Mouse (Mus musculus) neural tube, embryonic 15.5 days (tissue): ENCODE measurements around the gene Fto. TPM values are rescaled to one million over a fixed set of nuclear protein-coding genes. Genes with fewer than 3 reads are reported as not detected.

Experiments used
- ATAC-seq: fragments of 200-750 bp; cut with Nextera tagmentation; 2 replicates; pipeline ENCODE4 v1.8.0; 2017; ENCODE audit warnings: mild to moderate bottlenecking, moderate TSS enrichment, moderate library complexity; ENCODE audit not compliant: low FRiP score
- H3K27ac ChIP-seq: fragments of 300-500 bp; sonication (generic); replicated peaks from 2 replicates; pipeline ENCODE4 v1.5.1; 2015; ENCODE audit warnings: mild to moderate bottlenecking, inconsistent platforms
- H3K27me3 ChIP-seq: fragments of 300-500 bp; sonication (generic); replicated peaks from 2 replicates; pipeline ENCODE4 v1.6.1; 2015; ENCODE audit warnings: inconsistent platforms
- H3K36me3 ChIP-seq: fragments of 300-500 bp; sonication (generic); 2 replicates; pipeline ENCODE4 v1.6.1; 2015; ENCODE audit warnings: inconsistent platforms
- H3K4me1 ChIP-seq: fragments of 300-500 bp; sonication (generic); 2 replicates; pipeline ENCODE4 v1.6.1; 2015; ENCODE audit warnings: inconsistent platforms
- H3K4me2 ChIP-seq: fragments of 300-500 bp; sonication (generic); 2 replicates; pipeline ENCODE4 v1.6.1; 2015; ENCODE audit warnings: inconsistent platforms, mild to moderate bottlenecking, moderate library complexity
- H3K4me3 ChIP-seq: fragments of 300-500 bp; sonication (generic); replicated peaks from 2 replicates; pipeline ENCODE4 v1.5.1; 2015; ENCODE audit warnings: mild to moderate bottlenecking, inconsistent platforms
- H3K9ac ChIP-seq: fragments of 300-500 bp; sonication (generic); replicated peaks from 2 replicates; pipeline ENCODE4 v1.6.1; 2015; ENCODE audit warnings: mild to moderate bottlenecking, inconsistent platforms
- H3K9me3 ChIP-seq: fragments of 300-500 bp; sonication (generic); replicated peaks from 2 replicates; pipeline ENCODE4 v1.6.1; 2016; ENCODE audit warnings: inconsistent platforms
- WGBS: fragments of 180-500 bp; shearing (Covaris S2); methylation state at CpG from one replicate; pipeline ENCODE4 v1.1.7; 2015; ENCODE audit warnings: mixed read lengths; 5-methylcytosine and 5-hydroxymethylcytosine counted together
- polyA plus RNA-seq: library from polyadenylated mRNA; unstranded; fragments of >200 nt; fragmentation: Nextera tagmentation; extraction: Ambion mirVana; gene quantifications from 2 replicates; pipeline ENCODE4 v1.2.1, GENCODE M21; 2015

Gene Fto
- polyA plus RNA-seq, 1 experiment from 2014 or later, result 135 TPM

GRCm38 (mm10) chr8:91522201-91522600 lies 208.9 kb downstream of the Fto start:
- peaks cover 51% of the 10 kb centered on the region for H3K27me3 ChIP-seq
- WGBS, result 63% methylated on average over 12 of the region's 12 CpGs
- H3K4me1 ChIP-seq, result peaks cover 25% of the 10 kb centered on the region
- H3K4me2 ChIP-seq, result no peak overlapping the region
- H3K9ac ChIP-seq, result no peak overlapping the region
- no peaks in the 10 kb centered on the region for H3K36me3 ChIP-seq
- no peak overlapping the region for H3K4me3 ChIP-seq
- no peak for ATAC-seq
- H3K27ac ChIP-seq, result no peak overlapping the region
- H3K9me3 ChIP-seq, result no peaks in the 10 kb centered on the region

DNA sequence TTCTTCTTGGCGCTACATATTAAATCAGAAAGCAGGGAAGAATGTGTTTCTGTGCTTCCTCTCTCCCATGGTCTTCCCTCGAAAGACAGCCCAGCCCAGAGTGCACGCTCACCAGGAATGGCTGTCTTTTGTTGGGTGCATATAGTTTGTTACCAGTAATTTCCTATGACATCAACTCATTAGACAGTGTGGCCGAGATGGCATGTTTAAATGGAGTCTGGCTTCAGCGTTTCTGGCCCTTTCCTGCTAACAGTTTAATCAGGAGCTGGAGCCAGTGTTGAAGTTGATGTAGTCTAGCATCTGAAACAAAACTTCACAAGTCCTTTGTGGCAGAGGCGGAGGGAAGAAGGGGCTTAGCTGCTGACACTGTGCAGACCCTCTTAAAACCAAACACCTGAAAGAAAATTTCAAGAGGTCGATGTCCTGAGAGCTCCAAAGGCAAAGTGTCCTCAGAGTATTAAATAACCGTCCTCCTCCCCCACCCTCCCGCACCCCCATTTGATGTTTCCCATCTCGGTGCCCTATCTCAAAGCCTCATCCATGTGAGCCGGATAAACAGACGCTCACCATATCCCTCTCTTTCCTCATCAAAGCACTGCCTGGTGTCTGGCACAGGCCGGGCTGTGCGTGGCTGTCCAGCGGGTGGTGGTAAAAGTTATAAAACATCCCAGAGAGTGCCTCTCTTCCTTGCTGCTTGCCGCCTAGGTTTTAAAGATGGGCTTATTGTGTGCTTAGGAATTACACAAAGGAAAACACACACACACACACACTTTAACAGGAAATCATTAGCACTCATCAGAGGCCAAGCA lies 210.9 kb downstream of the Fto start:
- Histone ChIP-seq H3K4me3 (no peak overlapping the region), H3K27ac (no peak overlapping the region), H3K4me1 (peaks cover 13% of the 10 kb centered on the region; the same call in 1 of the 2 replicates), H3K4me2 (no peak overlapping the region), H3K27me3 (peaks cover 65% of the 10 kb centered on the region), H3K36me3 (no peaks in the 10 kb centered on the region), H3K9me3 (no peaks in the 10 kb centered on the region), H3K9ac (no peak overlapping the region)
- WGBS, result 41% methylated on average over 16 of the region's 16 CpGs
- no peak for ATAC-seq

GRCm38 (mm10) chr8:91524865-91525250 lies 211.5 kb downstream of the Fto start:
- H3K27me3 ChIP-seq, result peaks cover 68% of the 10 kb centered on the region
- 18% methylated on average over 4 of the region's 4 CpGs for WGBS

DNA sequence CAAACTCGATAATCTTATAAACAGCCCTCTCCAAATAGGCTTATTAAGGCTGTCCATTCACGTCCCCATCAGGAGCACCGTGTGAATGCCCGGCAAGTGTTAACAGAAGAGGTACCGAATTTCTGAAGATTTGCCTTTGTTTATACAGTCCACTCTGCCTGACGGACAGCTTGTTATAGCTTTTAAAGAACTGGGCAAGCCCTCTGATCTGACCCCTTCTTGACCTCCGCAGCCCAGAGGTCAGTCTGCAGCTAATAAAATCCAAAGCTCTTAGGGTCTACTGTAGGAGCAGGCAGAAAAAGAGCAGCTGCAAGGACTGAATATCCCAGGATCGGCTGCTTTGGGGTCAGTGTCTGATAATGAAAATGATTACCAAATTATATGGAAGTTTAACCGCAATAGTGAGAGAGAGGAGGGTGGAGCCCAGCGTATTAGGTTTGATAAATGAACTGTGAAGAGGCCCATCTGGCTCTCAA lies 212.1 kb downstream of the Fto start:
- Histone ChIP-seq H3K36me3 (no peaks in the 10 kb centered on the region), H3K27me3 (peaks cover 66% of the 10 kb centered on the region), H3K9ac (no peak overlapping the region), H3K9me3 (no peaks in the 10 kb centered on the region), H3K4me1 (peaks cover 13% of the 10 kb centered on the region; the same call in 1 of the 2 replicates), H3K4me2 (no peak overlapping the region), H3K27ac (no peak overlapping the region), H3K4me3 (no peak overlapping the region)
- WGBS, result 15% methylated on average over 10 of the region's 10 CpGs
- no peak for ATAC-seq

More at GRCm38 (mm10) chr8:91524865-91525250, 211.5 kb downstream of the Fto start:
- Histone ChIP-seq H3K4me1 (peaks cover 13% of the 10 kb centered on the region; the same call in 1 of the 2 replicates), H3K9me3 (no peaks in the 10 kb centered on the region), H3K4me2 (no peak overlapping the region), H3K4me3 (no peak overlapping the region), H3K36me3 (no peaks in the 10 kb centered on the region), H3K27ac (no peak overlapping the region), H3K9ac (no peak overlapping the region)
- ATAC-seq, result no peak

GRCm38 (mm10) chr8:91528967-91529366 lies 215.6 kb downstream of the Fto start:
- Histone ChIP-seq H3K9ac (no peak overlapping the region), H3K4me1 (peaks cover 28% of the 10 kb centered on the region), H3K4me3 (no peak overlapping the region), H3K27ac (no peak overlapping the region), H3K27me3 (peaks cover 59% of the 10 kb centered on the region), H3K4me2 (no peak overlapping the region), H3K9me3 (no peaks in the 10 kb centered on the region), H3K36me3 (no peaks in the 10 kb centered on the region)
- WGBS, result 46% methylated on average over 2 of the region's 2 CpGs
- ATAC-seq, result no peak

DNA sequence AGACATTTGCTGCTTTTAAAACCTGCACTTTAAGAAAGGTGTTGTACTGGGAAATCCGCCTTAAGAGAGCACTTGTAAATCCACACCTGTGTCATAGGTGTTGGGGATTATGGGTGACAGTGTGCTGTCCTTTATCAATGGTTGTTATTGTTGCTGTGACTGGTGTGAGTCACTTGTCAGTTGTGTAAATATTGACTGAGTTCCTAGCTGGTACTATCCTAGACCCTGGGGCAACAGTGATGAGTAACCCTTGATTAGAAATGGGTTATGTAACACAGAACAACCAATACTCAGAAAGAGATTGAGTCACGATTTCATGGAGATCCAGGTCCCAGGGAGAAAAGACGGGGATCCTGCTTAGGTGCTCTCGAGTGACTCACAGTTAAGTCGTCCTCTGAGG lies 216.4 kb downstream of the Fto start:
- no peak overlapping the region for H3K9ac ChIP-seq
- no peak overlapping the region for H3K4me2 ChIP-seq
- no peaks in the 10 kb centered on the region for H3K9me3 ChIP-seq
- no peaks in the 10 kb centered on the region for H3K36me3 ChIP-seq
- peaks cover 55% of the 10 kb centered on the region for H3K27me3 ChIP-seq
- H3K4me1 ChIP-seq, result peaks cover 32% of the 10 kb centered on the region
- no peak for ATAC-seq
- no peak overlapping the region for H3K27ac ChIP-seq
- no peak overlapping the region for H3K4me3 ChIP-seq
- WGBS, result 95% methylated on average over 5 of the region's 5 CpGs

GRCm38 (mm10) chr8:91530656-91531055 lies 217.3 kb downstream of the Fto start:
- Histone ChIP-seq H3K4me3 (no peak overlapping the region), H3K36me3 (no peaks in the 10 kb centered on the region), H3K9ac (no peak overlapping the region), H3K9me3 (no peaks in the 10 kb centered on the region), H3K4me2 (no peak overlapping the region), H3K27ac (no peak overlapping the region), H3K27me3 (peaks cover 46% of the 10 kb centered on the region), H3K4me1 (peaks cover 24% of the 10 kb centered on the region)
- WGBS, result 74% methylated on average over 8 of the region's 8 CpGs
- ATAC-seq, result no peak

- Histone ChIP-seq H3K4me1 (peaks cover 28% of the 10 kb centered on the region), H3K27me3 (peaks cover 47% of the 10 kb centered on the region), H3K36me3 (no peaks in the 10 kb centered on the region), H3K9ac (no peak overlapping the region), H3K9me3 (no peaks in the 10 kb centered on the region), H3K4me3 (no peak overlapping the region), H3K27ac (no peak overlapping the region), H3K4me2 (no peak overlapping the region)
- 17% methylated on average over 8 of the region's 8 CpGs for WGBS
- ATAC-seq, result no peak
Observed at GRCm38 (mm10) chr8:91531971-91532370, 218.6 kb downstream of the Fto start.

- H3K27me3 ChIP-seq, result peaks cover 47% of the 10 kb centered on the region
- H3K4me3 ChIP-seq, result no peak overlapping the region
- no peak for ATAC-seq
- H3K4me2 ChIP-seq, result no peak overlapping the region
- no peaks in the 10 kb centered on the region for H3K36me3 ChIP-seq
- H3K9ac ChIP-seq, result no peak overlapping the region
- WGBS, result 35% methylated on average over 18 of the region's 18 CpGs
- H3K4me1 ChIP-seq, result peaks cover 30% of the 10 kb centered on the region
- H3K27ac ChIP-seq, result no peak overlapping the region
- H3K9me3 ChIP-seq, result no peaks in the 10 kb centered on the region
Observed at GRCm38 (mm10) chr8:91532671-91533436, 219.5 kb downstream of the Fto start.

DNA sequence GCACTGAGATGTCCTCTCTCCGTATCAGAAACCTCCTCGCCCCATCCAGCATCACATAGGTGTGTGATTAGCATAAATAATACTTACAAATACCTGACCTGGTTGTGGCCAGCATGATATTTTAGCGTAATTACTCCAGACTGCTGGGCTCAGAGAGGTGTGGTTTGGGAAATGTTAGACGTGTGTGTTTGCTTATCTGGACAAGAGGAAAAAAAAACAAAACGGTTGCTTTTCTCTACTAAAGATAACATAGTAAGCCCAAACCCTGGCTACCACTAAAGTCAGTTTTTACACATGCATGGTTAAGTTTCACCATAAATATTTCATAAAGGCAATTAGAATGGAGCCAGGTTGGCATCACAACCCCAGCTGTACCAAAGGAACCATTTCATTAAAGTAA lies 221.4 kb downstream of the Fto start:
- 89% methylated on average over 5 of the region's 5 CpGs for WGBS
- Histone ChIP-seq H3K36me3 (no peaks in the 10 kb centered on the region), H3K9me3 (no peaks in the 10 kb centered on the region), H3K27ac (no peak overlapping the region), H3K27me3 (peaks cover 34% of the 10 kb centered on the region), H3K4me3 (no peak overlapping the region), H3K9ac (no peak overlapping the region), H3K4me2 (no peak overlapping the region), H3K4me1 (peaks cover 40% of the 10 kb centered on the region)
- no peak for ATAC-seq

GRCm38 (mm10) chr8:91538109-91538508 lies 224.8 kb downstream of the Fto start:
- H3K4me1 ChIP-seq, result peaks cover 30% of the 10 kb centered on the region
- no peak overlapping the region for H3K4me3 ChIP-seq
- no peaks in the 10 kb centered on the region for H3K36me3 ChIP-seq
- peaks cover 19% of the 10 kb centered on the region for H3K27me3 ChIP-seq
- no peaks in the 10 kb centered on the region for H3K9me3 ChIP-seq
- no peak overlapping the region for H3K4me2 ChIP-seq
- no peak for ATAC-seq
- WGBS, result 63% methylated on average over 9 of the region's 9 CpGs
- no peak overlapping the region for H3K9ac ChIP-seq
- no peak overlapping the region for H3K27ac ChIP-seq

GRCm38 (mm10) chr8:91538892-91539291 lies 225.6 kb downstream of the Fto start:
- Histone ChIP-seq H3K9ac (no peak overlapping the region), H3K27me3 (peaks cover 19% of the 10 kb centered on the region), H3K36me3 (no peaks in the 10 kb centered on the region), H3K4me3 (no peak overlapping the region), H3K27ac (no peak overlapping the region), H3K9me3 (no peaks in the 10 kb centered on the region), H3K4me2 (no peak overlapping the region), H3K4me1 (peaks cover 22% of the 10 kb centered on the region)
- WGBS, result 76% methylated on average over 5 of the region's 5 CpGs
- no peak for ATAC-seq
